Mouse (Mus musculus): ENCODE measurements around the gene Golga1. TPM values are rescaled to one million over a fixed set of nuclear protein-coding genes. Genes with fewer than 3 reads are reported as not detected.
A peak's percentile ranks its signal among the peaks of the same experiment; 100 is the strongest.

The Golga1 gene
- total RNA-seq, 1 experiment, result 9.1 TPM

GRCm38 (mm10) chr2:38983456-38983855 is 81.9 kb downstream of the Golga1 start:
- H3K4me3 ChIP-seq (ENCODE audit: insufficient read depth in 1 of 2, low read depth in 1 of 2, low read length in 2 of 2, poor library complexity in 1 of 2, severe bottlenecking in 1 of 2), result no peak overlapping the region
- in situ Hi-C loops (cut with MboI; ENCODE audit: low sequenced_read_pairs in 2 of 2, unreplicated experiment in 2 of 2), result no loop called here
- peaks cover 5 to 8% of the 10 kb centered on the region in 2 experiments; a peak in 2 of 4 replicates for H3K4me1 ChIP-seq (ENCODE audit: control insufficient read depth in 2 of 2, insufficient read depth in 2 of 2, low read length in 2 of 2, poor library complexity in 1 of 2)

GRCm38 (mm10) chr2:38977837-38978236 is 87.5 kb downstream of the Golga1 start:
- in situ Hi-C loops (cut with MboI; ENCODE audit: low sequenced_read_pairs in 2 of 2, unreplicated experiment in 2 of 2), result no loop called here
- no peak for TF ChIP-seq CHD2 (IDR thresholded peaks at IDR 0.05; ENCODE audit: low read depth, low read length)
- no peak for TF ChIP-seq ZNF384 (IDR thresholded peaks at IDR 0.05; ENCODE audit: low read depth, low read length)
- TF ChIP-seq ZC3H11A (IDR thresholded peaks at IDR 0.05; ENCODE audit: borderline replicate concordance, low read depth, low read length), result no peak
- TF ChIP-seq MAFK (IDR thresholded peaks at IDR 0.05; ENCODE audit: insufficient read depth, low read depth, low read length), result no peak
- no peak for TF ChIP-seq HCFC1 (IDR thresholded peaks at IDR 0.05; ENCODE audit: borderline replicate concordance, insufficient read depth, low read length)
- Histone ChIP-seq H3K9ac (ENCODE audit: insufficient read depth, low read depth, low read length, poor library complexity, severe bottlenecking) (no peak overlapping the region), H3K27ac (ENCODE audit: insufficient read depth, low read depth, low read length, poor library complexity, severe bottlenecking) (no peak overlapping the region), H3K4me1 (ENCODE audit: control insufficient read depth in 2 of 2, insufficient read depth in 2 of 2, low read length in 2 of 2, poor library complexity in 1 of 2) (peaks cover 0 to 17% of the 10 kb centered on the region in 2 experiments; a peak in 1 of 4 replicates), H3K4me3 (ENCODE audit: insufficient read depth in 1 of 2, low read depth in 1 of 2, low read length in 2 of 2, poor library complexity in 1 of 2, severe bottlenecking in 1 of 2) (no peak overlapping the region), H3K36me3 (ENCODE audit: control insufficient read depth, insufficient read depth, low read length, poor library complexity, severe bottlenecking) (no peaks in the 10 kb centered on the region), H3K9me3 (ENCODE audit: control insufficient read depth, insufficient read depth, low read depth, low read length) (no peaks in the 10 kb centered on the region)
- no peak for DNase-seq (ENCODE audit: low read depth, low spot score)

More at GRCm38 (mm10) chr2:38983456-38983855, 81.9 kb downstream of the Golga1 start:
- no peak for DNase-seq (ENCODE audit: low read depth, low spot score)
- Histone ChIP-seq H3K36me3 (ENCODE audit: control insufficient read depth, insufficient read depth, low read length, poor library complexity, severe bottlenecking) (no peaks in the 10 kb centered on the region), H3K27ac (ENCODE audit: insufficient read depth, low read depth, low read length, poor library complexity, severe bottlenecking) (no peak overlapping the region), H3K9me3 (ENCODE audit: control insufficient read depth, insufficient read depth, low read depth, low read length) (no peaks in the 10 kb centered on the region), H3K9ac (ENCODE audit: insufficient read depth, low read depth, low read length, poor library complexity, severe bottlenecking) (no peak overlapping the region)
- no peak for TF ChIP-seq HCFC1 (IDR thresholded peaks at IDR 0.05; ENCODE audit: borderline replicate concordance, insufficient read depth, low read length)
- no peak; the same call in 1 of the 2 replicates for TF ChIP-seq ZC3H11A (IDR thresholded peaks at IDR 0.05; ENCODE audit: borderline replicate concordance, low read depth, low read length)
- no peak for TF ChIP-seq ZNF384 (IDR thresholded peaks at IDR 0.05; ENCODE audit: low read depth, low read length)
- no peak for TF ChIP-seq CHD2 (IDR thresholded peaks at IDR 0.05; ENCODE audit: low read depth, low read length)
- TF ChIP-seq MAFK (IDR thresholded peaks at IDR 0.05; ENCODE audit: insufficient read depth, low read depth, low read length), result no peak

- no peak for DNase-seq (ENCODE audit: low read depth, low spot score)
- no peaks in the 10 kb centered on the region for H3K36me3 ChIP-seq (ENCODE audit: control insufficient read depth, insufficient read depth, low read length, poor library complexity, severe bottlenecking)
- peak overlapping the region; percentile 23 to 50; a peak in 3 of 4 replicates for H3K4me3 ChIP-seq (ENCODE audit: insufficient read depth in 1 of 2, low read depth in 1 of 2, low read length in 2 of 2, poor library complexity in 1 of 2, severe bottlenecking in 1 of 2)
Observed at GRCm38 (mm10) chr2:38975941-38976805, 89.2 kb downstream of the Golga1 start.

GRCm38 (mm10) chr2:38975181-38975580 is 90.2 kb downstream of the Golga1 start:
- Histone ChIP-seq H3K4me3 (ENCODE audit: insufficient read depth in 1 of 2, low read depth in 1 of 2, low read length in 2 of 2, poor library complexity in 1 of 2, severe bottlenecking in 1 of 2) (0 out of 4 replicates have a peak overlapping the region, but pooled peaks of 1 of the 2 experiments have one; percentile 2), H3K9me3 (ENCODE audit: control insufficient read depth, insufficient read depth, low read depth, low read length) (no peaks in the 10 kb centered on the region), H3K27ac (ENCODE audit: insufficient read depth, low read depth, low read length, poor library complexity, severe bottlenecking) (no peak overlapping the region), H3K9ac (ENCODE audit: insufficient read depth, low read depth, low read length, poor library complexity, severe bottlenecking) (peak overlapping the region; percentile 2; the same call in 1 of the 2 replicates), H3K36me3 (ENCODE audit: control insufficient read depth, insufficient read depth, low read length, poor library complexity, severe bottlenecking) (no peaks in the 10 kb centered on the region), H3K4me1 (ENCODE audit: control insufficient read depth in 2 of 2, insufficient read depth in 2 of 2, low read length in 2 of 2, poor library complexity in 1 of 2) (peaks cover 0 to 17% of the 10 kb centered on the region in 2 experiments; a peak in 1 of 4 replicates)
- in situ Hi-C loops (cut with MboI; ENCODE audit: low sequenced_read_pairs in 2 of 2, unreplicated experiment in 2 of 2), result no loop called here
- TF ChIP-seq ZC3H11A (IDR thresholded peaks at IDR 0.05; ENCODE audit: borderline replicate concordance, low read depth, low read length), result no peak
- TF ChIP-seq HCFC1 (IDR thresholded peaks at IDR 0.05; ENCODE audit: borderline replicate concordance, insufficient read depth, low read length), result no peak
- DNase-seq (ENCODE audit: low read depth, low spot score), result no peak

More at GRCm38 (mm10) chr2:38975941-38976805, 89.2 kb downstream of the Golga1 start:
- Histone ChIP-seq H3K9me3 (ENCODE audit: control insufficient read depth, insufficient read depth, low read depth, low read length) (no peaks in the 10 kb centered on the region), H3K27ac (ENCODE audit: insufficient read depth, low read depth, low read length, poor library complexity, severe bottlenecking) (no peak overlapping the region), H3K9ac (ENCODE audit: insufficient read depth, low read depth, low read length, poor library complexity, severe bottlenecking) (peak overlapping the region; percentile 8; the same call in 1 of the 2 replicates), H3K4me1 (ENCODE audit: control insufficient read depth in 2 of 2, insufficient read depth in 2 of 2, low read length in 2 of 2, poor library complexity in 1 of 2) (peaks cover 0 to 17% of the 10 kb centered on the region in 2 experiments; a peak in 1 of 4 replicates)
- in situ Hi-C loops (cut with MboI; ENCODE audit: low sequenced_read_pairs in 2 of 2, unreplicated experiment in 2 of 2), result no loop called here
- TF ChIP-seq CHD2 (IDR thresholded peaks at IDR 0.05; ENCODE audit: low read depth, low read length) (no peak), MAFK (IDR thresholded peaks at IDR 0.05; ENCODE audit: insufficient read depth, low read depth, low read length) (no peak), HCFC1 (IDR thresholded peaks at IDR 0.05; ENCODE audit: borderline replicate concordance, insufficient read depth, low read length) (no peak), ZNF384 (IDR thresholded peaks at IDR 0.05; ENCODE audit: low read depth, low read length) (peak; percentile 51), ZC3H11A (IDR thresholded peaks at IDR 0.05; ENCODE audit: borderline replicate concordance, low read depth, low read length) (no peak)
